In genomic region chr19:53711261-53711890, GRCm38 (mm10) we compare ENCODE assay signal across 14 mouse cellular contexts. TPM values are rescaled to one million over a fixed set of nuclear protein-coding genes. Genes with fewer than 3 reads are reported as not detected.
DNase-seq lines count a peak whose midpoint lies in the region; ATAC-seq and TF ChIP-seq lines count a peak whose summit lies in the region.
"Had no signal": no experiment of that assay in that cellular context is flagged by ENCODE, and none has a peak within 500 bp of the region (broad histone marks: within the 10 kb centered on the region; RNA-seq: fewer than 3 reads in every experiment).

No protein-coding gene starts in this region.

- H3K27ac ChIP-seq in lung, embryonic 16.5 days (ENCODE audit: low read length): no peak overlapping the region
- H3K27ac ChIP-seq in heart, embryonic 12.5 days (ENCODE audit: poor library complexity, severe bottlenecking): peak overlapping the region; percentile 91
- H3K27ac ChIP-seq in stomach, postnatal 0 days (replicated peaks): no peak overlapping the region
- H3K27ac ChIP-seq: layer of hippocampus, adult 2 months; liver, embryonic 15.5 days had no signal

- H3K4me1 ChIP-seq in lung, embryonic 16.5 days (replicated peaks; ENCODE audit: control insufficient read depth, insufficient read depth, low read length): peaks cover 4% of the 10 kb centered on the region; the same call in 1 of the 2 replicates
- peaks cover 70% of the 10 kb centered on the region for H3K4me1 ChIP-seq in heart, embryonic 12.5 days (replicated peaks)
- H3K4me1 ChIP-seq in stomach, postnatal 0 days (replicated peaks; ENCODE audit: control insufficient read depth, insufficient read depth): no peaks in the 10 kb centered on the region
- H3K4me1 ChIP-seq: liver, embryonic 15.5 days had no signal

- TF ChIP-seq CTCF in stomach, postnatal 0 days (IDR thresholded peaks at IDR 0.05; ENCODE audit: low read depth): no peak

- H3K9me3 ChIP-seq in lung, embryonic 16.5 days (ENCODE audit: control insufficient read depth, low read length): peaks cover 3% of the 10 kb centered on the region; the same call in 1 of the 2 replicates
- H3K9me3 ChIP-seq in heart, embryonic 12.5 days (replicated peaks): no peaks in the 10 kb centered on the region
- H3K9me3 ChIP-seq in stomach, postnatal 0 days (ENCODE audit: control insufficient read depth, low read length): no peaks in the 10 kb centered on the region
- H3K9me3 ChIP-seq: liver, embryonic 15.5 days had no signal

- no peak overlapping the region for H3K4me2 ChIP-seq in lung, embryonic 16.5 days (ENCODE audit: low read depth, low read length)
- peak overlapping the region; percentile 41 for H3K4me2 ChIP-seq in heart, embryonic 12.5 days
- no peak overlapping the region for H3K4me2 ChIP-seq in stomach, postnatal 0 days (replicated peaks; ENCODE audit: low read depth)
- H3K4me2 ChIP-seq: liver, embryonic 15.5 days had no signal

- DNase-seq in heart, adult 11 months: peak; percentile 94
- no peak for DNase-seq in heart, adult 9 months (ENCODE audit: low spot score in 2 of 2)
- no peak for DNase-seq in lung, postnatal 36 days
- no peak for DNase-seq in stomach, postnatal 0 days (ENCODE audit: low spot score)
- no peak for DNase-seq in spleen, postnatal 4 days (ENCODE audit: low spot score in 2 of 2)
- DNase-seq in right cerebral cortex, adult 2 months (ENCODE audit: low spot score in 2 of 2): no peak
- DNase-seq: adrenal gland, adult 2 months; cerebellum, postnatal 36 days; forebrain, postnatal 0 days had no signal

- TF ChIP-seq EP300 in stomach, postnatal 0 days (optimal IDR thresholded peaks at IDR 0.05): no peak

- H3K27me3 ChIP-seq in lung, embryonic 16.5 days (ENCODE audit: control insufficient read depth, insufficient read depth, low read depth, low read length): no peaks in the 10 kb centered on the region
- no peaks in the 10 kb centered on the region for H3K27me3 ChIP-seq in heart, embryonic 12.5 days (replicated peaks)
- H3K27me3 ChIP-seq in stomach, postnatal 0 days (ENCODE audit: control insufficient read depth, insufficient read depth, low read length): no peaks in the 10 kb centered on the region
- H3K27me3 ChIP-seq: Patski had no signal

- H3K4me3 ChIP-seq in lung, embryonic 16.5 days (ENCODE audit: low read length): no peak overlapping the region
- no peak overlapping the region for H3K4me3 ChIP-seq in heart, embryonic 12.5 days
- H3K4me3 ChIP-seq in stomach, postnatal 0 days (ENCODE audit: low read depth, low read length): no peak overlapping the region
- H3K4me3 ChIP-seq: layer of hippocampus, adult 2 months; liver, embryonic 15.5 days had no signal

- WGBS in lung, embryonic 16.5 days: 15% methylated on average over 8 of the region's 8 CpGs
- 19% methylated on average over 8 of the region's 8 CpGs for WGBS in heart, embryonic 12.5 days
- WGBS in stomach, postnatal 0 days: 24% methylated on average over 8 of the region's 8 CpGs

- H3K9ac ChIP-seq in lung, embryonic 16.5 days (ENCODE audit: low read length): no peak overlapping the region
- peak overlapping the region; percentile 56 for H3K9ac ChIP-seq in heart, embryonic 12.5 days
- H3K9ac ChIP-seq in stomach, postnatal 0 days (ENCODE audit: low read length): no peak overlapping the region
- H3K9ac ChIP-seq: forebrain, postnatal 0 days; liver, embryonic 15.5 days had no signal

- no peaks in the 10 kb centered on the region for H3K36me3 ChIP-seq in lung, embryonic 16.5 days (ENCODE audit: control insufficient read depth, insufficient read depth, low read length)
- H3K36me3 ChIP-seq in heart, embryonic 12.5 days: no peaks in the 10 kb centered on the region
- no peaks in the 10 kb centered on the region for H3K36me3 ChIP-seq in stomach, postnatal 0 days (ENCODE audit: control insufficient read depth, insufficient read depth, low read length)
- H3K36me3 ChIP-seq: liver, embryonic 15.5 days had no signal

- ATAC-seq in lung, embryonic 16.5 days (ENCODE audit: low read depth): peak; percentile 56
- no peak for ATAC-seq in heart, embryonic 12.5 days (ENCODE audit: insufficient number of reproducible peaks, low FRiP score)
- ATAC-seq in stomach, postnatal 0 days (ENCODE audit: low FRiP score, low TSS enrichment): peak; percentile 21; the same call in 1 of the 2 replicates
- ATAC-seq: forebrain, postnatal 0 days; Patski had no signal

RNA-seq across cellular contexts. Expression of gene Rbm20, which starts 34.3 kb away (rescaled TPM):
- 1.5 and 1.9 TPM in 2 replicates for polyA plus RNA-seq in lung, embryonic 16.5 days (2015; fragmentation: Nextera tagmentation; extraction: Ambion mirVana)
- 51.8 and 54.0 TPM in 2 replicates for polyA plus RNA-seq in heart, embryonic 12.5 days (2016; fragmentation: Nextera tagmentation; extraction: Ambion mirVana)
- polyA plus RNA-seq in stomach, postnatal 0 days (2015; fragmentation: Nextera tagmentation; extraction: Ambion mirVana): 2.3 and 2.5 TPM in 2 replicates

Comparison
In these comparisons a context has a peak if more than half of its experiments do, and no peak if none do; other contexts are left out.
1. RNA of gene Rbm20, which starts 34.3 kb away (polyA plus RNA-seq): 51.8 to 54.0 TPM in heart, embryonic 12.5 days; 2.3 to 2.5 TPM in stomach, postnatal 0 days and 1.5 to 1.9 TPM in lung, embryonic 16.5 days; every median in the first group is over 10 times any median in the second.